Mouse (Mus musculus) heart, embryonic 11.5 days (tissue): ENCODE results near the gene 4930402K13Rik. TPM values are rescaled to one million over a fixed set of nuclear protein-coding genes. Genes with fewer than 3 reads are reported as not detected.
"Not testable (repeated sequence)": the region's sequence is repeated elsewhere in the genome, so short reads cannot be mapped to it uniquely, and the experiment has no call there.

Experiments used
- ATAC-seq: fragments of 200-750 bp; cut with Nextera tagmentation; replicated peaks from 2 replicates; pipeline ENCODE4 v1.8.0; 2017; ENCODE audit warnings: moderate library complexity; ENCODE audit not compliant: insufficient number of reproducible peaks, low FRiP score, low TSS enrichment
- H3K27ac ChIP-seq: fragments of 300-500 bp; sonication (generic); 2 replicates; pipeline ENCODE4 v1.5.1; 2014; ENCODE audit warnings: mild to moderate bottlenecking, low read depth, low read length
- H3K27me3 ChIP-seq: fragments of 300-500 bp; sonication (generic); 2 replicates; pipeline ENCODE4 v1.6.1; 2014; ENCODE audit warnings: mild to moderate bottlenecking, low read length, mixed read lengths; ENCODE audit not compliant: control insufficient read depth, insufficient read depth
- H3K36me3 ChIP-seq: fragments of 300-500 bp; sonication (generic); 2 replicates; pipeline ENCODE4 v1.6.1; 2014; ENCODE audit warnings: mild to moderate bottlenecking, low read length, moderate library complexity, mixed read lengths; ENCODE audit not compliant: control insufficient read depth, insufficient read depth
- H3K4me1 ChIP-seq: fragments of 300-500 bp; sonication (generic); 2 replicates; pipeline ENCODE4 v1.6.1; 2014; ENCODE audit warnings: low read length; ENCODE audit not compliant: control insufficient read depth, insufficient read depth
- H3K4me2 ChIP-seq: fragments of 300-500 bp; sonication (generic); 2 replicates; pipeline ENCODE4 v1.6.1; 2014; ENCODE audit warnings: mild to moderate bottlenecking, moderate library complexity
- H3K4me3 ChIP-seq: fragments of 300-500 bp; sonication (generic); 2 replicates; pipeline ENCODE4 v1.5.1; 2014; ENCODE audit warnings: low read depth, low read length
- H3K9ac ChIP-seq: fragments of 300-500 bp; sonication (generic); 2 replicates; pipeline ENCODE4 v1.6.1; 2014; ENCODE audit warnings: mild to moderate bottlenecking, low read depth, low read length, moderate library complexity
- H3K9me3 ChIP-seq: fragments of 300-500 bp; sonication (generic); replicated peaks from 2 replicates; pipeline ENCODE4 v1.6.1; 2016; ENCODE audit warnings: low read length; ENCODE audit not compliant: control insufficient read depth
- WGBS: fragments of 180-500 bp; shearing (Covaris S2); extraction: QIAGEN DNeasy Blood & Tissue Kit; methylation state at CpG from one replicate; pipeline ENCODE4 v1.1.7; 2014; ENCODE audit not compliant: insufficient replicate concordance; 5-methylcytosine and 5-hydroxymethylcytosine counted together
- polyA plus RNA-seq: library from polyadenylated mRNA; unstranded; fragments of >200 nt; fragmentation: Nextera tagmentation; extraction: Ambion mirVana; gene quantifications from 2 replicates; pipeline ENCODE4 v1.2.1, GENCODE M21; 2014

Gene 4930402K13Rik
- polyA plus RNA-seq, result not detected in 2 replicates

GRCm38 (mm10) chrX:9104262-9104661, at the start of gene 4930402K13Rik:
TSS of gene 4930402K13Rik (plus strand) at chrX:9104562.
- no peaks in the 10 kb centered on the region for H3K4me1 ChIP-seq
- H3K36me3 ChIP-seq, result no peaks in the 10 kb centered on the region
- H3K9me3 ChIP-seq, result no peaks in the 10 kb centered on the region
- no peak within 1 kb of the TSS for H3K27ac ChIP-seq
- WGBS, result 82% methylated on average over 6 of the region's 6 CpGs
- H3K4me3 ChIP-seq, result no peak within 1 kb of the TSS
- H3K9ac ChIP-seq, result no peak within 1 kb of the TSS
- H3K4me2 ChIP-seq, result no peak within 1 kb of the TSS
- ATAC-seq, result no peak
- no peaks in the 10 kb centered on the region for H3K27me3 ChIP-seq

DNA sequence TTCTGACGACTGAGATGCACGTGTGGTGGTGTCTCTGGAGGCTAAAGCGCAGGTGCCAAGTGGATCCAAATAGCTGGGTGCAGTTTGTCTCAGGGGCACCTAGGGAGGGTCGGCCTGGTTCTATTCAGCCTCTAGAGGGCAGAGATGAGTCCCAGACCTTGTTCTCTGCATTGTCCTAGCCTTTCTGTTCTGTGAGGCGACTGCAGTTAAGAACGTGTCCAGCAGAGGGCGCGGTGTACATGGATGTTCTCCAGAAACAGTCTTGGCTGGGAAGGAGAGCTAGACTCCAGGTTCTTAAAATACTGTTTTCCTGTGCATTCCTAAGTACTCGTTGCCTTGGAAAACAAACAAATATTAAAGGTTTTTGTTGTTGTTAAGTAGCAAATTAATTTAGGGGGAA, 43.4 kb upstream of the 4930402K13Rik start:
- H3K27me3 ChIP-seq, result not testable (repeated sequence)

DNA sequence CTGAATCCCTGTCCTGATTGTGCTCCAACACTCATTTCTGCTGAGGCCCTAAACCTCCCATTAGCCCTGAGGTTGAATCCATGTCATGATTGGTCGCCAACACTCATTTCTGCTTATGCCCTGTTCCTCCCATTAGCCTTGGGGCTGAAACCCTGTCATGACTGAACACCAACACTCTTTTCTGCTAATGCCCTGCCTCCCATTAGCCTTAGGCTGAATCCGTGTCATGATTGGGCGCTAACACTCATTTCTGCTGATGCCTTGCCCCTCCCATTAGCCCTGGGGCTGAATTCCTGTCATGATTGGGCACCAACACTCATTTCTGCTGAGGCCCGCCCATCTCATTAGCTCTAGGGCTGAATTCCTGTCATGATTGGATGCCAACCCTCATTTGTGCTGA, 42.3 kb upstream of the 4930402K13Rik start:
- no peaks in the 10 kb centered on the region for H3K27me3 ChIP-seq
- no peak overlapping the region for H3K9ac ChIP-seq
- H3K36me3 ChIP-seq, result no peaks in the 10 kb centered on the region
- H3K4me1 ChIP-seq, result no peaks in the 10 kb centered on the region
- H3K4me3 ChIP-seq, result no peak overlapping the region
- H3K9me3 ChIP-seq, result no peaks in the 10 kb centered on the region
- no peak overlapping the region for H3K4me2 ChIP-seq
- ATAC-seq, result no peak
- no peak overlapping the region for H3K27ac ChIP-seq
- WGBS, result 85% methylated on average over 4 of the region's 4 CpGs

More for the DNA sequence above, 43.4 kb upstream of the 4930402K13Rik start:
- 23% methylated on average over 6 of the region's 9 CpGs for WGBS
- H3K9me3 ChIP-seq, H3K27ac ChIP-seq, H3K4me3 ChIP-seq, H3K4me2 ChIP-seq, ATAC-seq, H3K36me3 ChIP-seq, H3K4me1 ChIP-seq, H3K9ac ChIP-seq: not testable (repeated sequence)

GRCm38 (mm10) chrX:9062715-9063114, 41.6 kb upstream of the 4930402K13Rik start, which contains the start of gene Fthl17f:
TSS of gene Fthl17f (plus strand) at chrX:9063015.
- not testable (repeated sequence) for H3K4me2 ChIP-seq, H3K27ac ChIP-seq, H3K9me3 ChIP-seq, H3K4me1 ChIP-seq, H3K36me3 ChIP-seq, H3K27me3 ChIP-seq, H3K9ac ChIP-seq, ATAC-seq, H3K4me3 ChIP-seq
- 83% methylated on average over 11 of the region's 11 CpGs for WGBS

GRCm38 (mm10) chrX:9077699-9078098, 26.7 kb upstream of the 4930402K13Rik start:
- not testable (repeated sequence) for H3K27me3 ChIP-seq, H3K36me3 ChIP-seq, H3K4me2 ChIP-seq, H3K4me1 ChIP-seq, H3K4me3 ChIP-seq, H3K9me3 ChIP-seq, H3K27ac ChIP-seq, ATAC-seq, H3K9ac ChIP-seq
- 8% methylated on average over 7 of the region's 10 CpGs for WGBS

DNA sequence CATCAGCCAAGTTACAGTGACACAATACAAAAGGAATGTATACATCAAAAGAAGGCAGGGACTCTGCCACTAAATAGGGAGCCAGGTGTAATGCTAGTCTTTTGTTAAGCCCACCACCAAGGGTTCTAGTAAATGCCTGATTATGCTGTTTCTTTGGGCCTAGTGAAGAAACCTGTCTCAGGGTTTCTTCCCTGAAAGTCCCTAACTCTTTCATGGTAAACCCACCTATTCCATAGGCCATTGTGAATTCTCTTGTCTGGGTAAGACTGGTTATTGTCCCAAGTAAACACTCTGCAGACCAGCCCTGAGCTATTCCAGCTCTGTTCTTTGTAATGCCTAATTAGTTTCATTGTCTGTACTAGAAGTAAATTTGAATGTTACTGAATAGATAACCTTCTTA, 9.3 kb upstream of the 4930402K13Rik start:
- H3K4me3 ChIP-seq, H3K4me1 ChIP-seq, H3K4me2 ChIP-seq, H3K27me3 ChIP-seq, H3K27ac ChIP-seq, H3K36me3 ChIP-seq, H3K9ac ChIP-seq, ATAC-seq, H3K9me3 ChIP-seq: not testable (repeated sequence)

- H3K36me3 ChIP-seq, result no peaks in the 10 kb centered on the region
- ATAC-seq, result no peak
- no peaks in the 10 kb centered on the region for H3K27me3 ChIP-seq
- 25% methylated on average over 2 of the region's 2 CpGs for WGBS
- no peaks in the 10 kb centered on the region for H3K9me3 ChIP-seq
- H3K4me1 ChIP-seq, result no peaks in the 10 kb centered on the region
- H3K9ac ChIP-seq, result no peak overlapping the region
- H3K4me3 ChIP-seq, result no peak overlapping the region
- no peak overlapping the region for H3K27ac ChIP-seq
- no peak overlapping the region for H3K4me2 ChIP-seq
Measured at GRCm38 (mm10) chrX:9110381-9110780, 6.0 kb downstream of the 4930402K13Rik start.

DNA sequence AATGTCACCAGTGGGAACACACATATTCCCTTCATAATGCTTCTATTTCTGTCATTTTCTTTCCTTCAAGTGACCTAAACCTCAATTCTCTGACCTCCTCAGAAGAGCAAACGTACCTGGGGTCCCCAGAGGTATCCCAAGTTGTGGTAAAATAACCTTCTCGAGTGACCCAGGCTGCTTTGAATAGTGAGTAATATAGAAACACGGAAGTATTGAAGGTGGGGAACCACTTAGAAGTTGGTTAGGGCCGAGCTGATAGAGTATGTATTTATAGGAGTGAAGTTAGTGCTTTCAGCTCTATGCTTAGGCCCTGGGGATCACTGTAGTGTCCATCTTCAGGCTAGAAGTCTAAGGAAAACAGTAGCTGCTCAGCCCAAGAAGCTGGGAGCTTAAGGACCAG, 20.6 kb downstream of the 4930402K13Rik start:
- Histone ChIP-seq H3K9ac (no peak overlapping the region), H3K9me3 (no peaks in the 10 kb centered on the region), H3K4me3 (no peak overlapping the region), H3K27me3 (no peaks in the 10 kb centered on the region), H3K4me2 (no peak overlapping the region), H3K4me1 (no peaks in the 10 kb centered on the region), H3K27ac (no peak overlapping the region), H3K36me3 (no peaks in the 10 kb centered on the region)
- no peak for ATAC-seq
- 56% methylated on average over 4 of the region's 4 CpGs for whole genome bisulfite sequencing

GRCm38 (mm10) chrX:9128317-9128831, 24.0 kb downstream of the 4930402K13Rik start:
- WGBS, result 34% methylated on average over 7 of the region's 7 CpGs
- Histone ChIP-seq H3K27ac (no peak overlapping the region), H3K4me1 (no peaks in the 10 kb centered on the region), H3K9me3 (no peaks in the 10 kb centered on the region), H3K27me3 (no peaks in the 10 kb centered on the region), H3K36me3 (no peaks in the 10 kb centered on the region), H3K4me2 (no peak overlapping the region), H3K9ac (no peak overlapping the region), H3K4me3 (no peak overlapping the region)
- no peak for ATAC-seq
